Mouse (Mus musculus) forebrain, embryonic 12.5 days (tissue): Measurements from ENCODE around the gene Peli2. TPM values are rescaled to one million over a fixed set of nuclear protein-coding genes. Genes with fewer than 3 reads are reported as not detected.

Experiments
- ATAC-seq: fragments of 200-750 bp; cut with Nextera tagmentation; 2 replicates; pipeline ENCODE4 v1.8.0; 2017; ENCODE audit warnings: moderate TSS enrichment; ENCODE audit not compliant: low FRiP score
- H3K27ac ChIP-seq: fragments of 300-500 bp; sonication (generic); 2 replicates; pipeline ENCODE4 v1.5.1; 2016; ENCODE audit warnings: mild to moderate bottlenecking
- H3K27me3 ChIP-seq: fragments of 300-500 bp; sonication (generic); 2 replicates; pipeline ENCODE4 v1.6.1; 2016; ENCODE audit warnings: mild to moderate bottlenecking
- H3K36me3 ChIP-seq: fragments of 300-500 bp; sonication (generic); replicated peaks from 2 replicates; pipeline ENCODE4 v1.6.1; 2016; ENCODE audit warnings: mild to moderate bottlenecking
- H3K4me1 ChIP-seq: fragments of 300-500 bp; sonication (generic); 2 replicates; pipeline ENCODE4 v1.6.1; 2016
- H3K4me2 ChIP-seq: fragments of 300-500 bp; sonication (generic); 2 replicates; pipeline ENCODE4 v1.6.1; 2016; ENCODE audit warnings: mild to moderate bottlenecking, moderate library complexity
- H3K4me3 ChIP-seq: fragments of 300-500 bp; sonication (generic); replicated peaks from 2 replicates; pipeline ENCODE4 v1.5.1; 2016; ENCODE audit warnings: mild to moderate bottlenecking
- H3K9ac ChIP-seq: fragments of 300-500 bp; sonication (generic); 2 replicates; pipeline ENCODE4 v1.6.1; 2016; ENCODE audit warnings: mild to moderate bottlenecking
- H3K9me3 ChIP-seq: fragments of 300-500 bp; sonication (generic); 2 replicates; pipeline ENCODE4 v1.6.1; 2016
- WGBS: fragments of 180-500 bp; shearing (Covaris S2); methylation state at CpG from one replicate; pipeline ENCODE4 v1.1.7; 2016; 5-methylcytosine and 5-hydroxymethylcytosine counted together
- polyA plus RNA-seq: library from polyadenylated mRNA; unstranded; fragments of >200 nt; fragmentation: Nextera tagmentation; extraction: Ambion mirVana; gene quantifications from 2 replicates; pipeline ENCODE4 v1.2.1, GENCODE M21; 2016

Peli2 gene
- polyA plus RNA-seq, 1 experiment from 2014 or later = 9.4 TPM

GRCm38 (mm10) chr14:48212839-48213238, 92.2 kb downstream of the Peli2 start:
- Histone ChIP-seq H3K4me1 (peaks cover 5% of the 10 kb centered on the region; the same call in 1 of the 2 replicates), H3K4me3 (no peak overlapping the region), H3K9me3 (no peaks in the 10 kb centered on the region), H3K27me3 (no peaks in the 10 kb centered on the region), H3K36me3 (no peaks in the 10 kb centered on the region), H3K27ac (no peak overlapping the region), H3K4me2 (no peak overlapping the region), H3K9ac (no peak overlapping the region)
- 97% methylated on average over 11 of the region's 11 CpGs for WGBS
- no peak for ATAC-seq

- Histone ChIP-seq H3K27ac (no peak overlapping the region), H3K27me3 (no peaks in the 10 kb centered on the region), H3K4me3 (no peak overlapping the region), H3K9ac (no peak overlapping the region), H3K36me3 (no peaks in the 10 kb centered on the region), H3K4me2 (no peak overlapping the region), H3K4me1 (no peaks in the 10 kb centered on the region), H3K9me3 (no peaks in the 10 kb centered on the region)
- no peak for ATAC-seq
- WGBS = 87% methylated on average over 15 of the region's 15 CpGs
These were observed 93.0 kb downstream of the Peli2 start for GRCm38 (mm10) chr14:48213593-48213992.

GRCm38 (mm10) chr14:48222051-48222450, 101.4 kb downstream of the Peli2 start:
- no peak overlapping the region for H3K9ac ChIP-seq
- H3K27ac ChIP-seq = no peak overlapping the region
- no peaks in the 10 kb centered on the region for H3K27me3 ChIP-seq
- 90% methylated on average over 9 of the region's 9 CpGs for WGBS
- no peaks in the 10 kb centered on the region for H3K9me3 ChIP-seq
- H3K4me3 ChIP-seq = no peak overlapping the region
- ATAC-seq = no peak
- H3K36me3 ChIP-seq = no peaks in the 10 kb centered on the region
- peaks cover 4% of the 10 kb centered on the region; the same call in 1 of the 2 replicates for H3K4me1 ChIP-seq
- H3K4me2 ChIP-seq = no peak overlapping the region

GRCm38 (mm10) chr14:48222684-48223083, 102.1 kb downstream of the Peli2 start:
- H3K36me3 ChIP-seq = no peaks in the 10 kb centered on the region
- 90% methylated on average over 9 of the region's 9 CpGs for WGBS
- no peaks in the 10 kb centered on the region for H3K9me3 ChIP-seq
- peaks cover 4% of the 10 kb centered on the region; the same call in 1 of the 2 replicates for H3K4me1 ChIP-seq
- no peak for ATAC-seq
- no peak overlapping the region for H3K4me2 ChIP-seq
- H3K27me3 ChIP-seq = no peaks in the 10 kb centered on the region
- H3K27ac ChIP-seq = no peak overlapping the region
- H3K9ac ChIP-seq = no peak overlapping the region
- no peak overlapping the region for H3K4me3 ChIP-seq

- WGBS = 89% methylated on average over 1 of the region's 1 CpGs
- Histone ChIP-seq H3K4me2 (no peak overlapping the region), H3K9me3 (no peaks in the 10 kb centered on the region), H3K4me1 (peaks cover 4% of the 10 kb centered on the region; the same call in 1 of the 2 replicates), H3K36me3 (no peaks in the 10 kb centered on the region), H3K27me3 (no peaks in the 10 kb centered on the region), H3K27ac (no peak overlapping the region), H3K4me3 (no peak overlapping the region), H3K9ac (no peak overlapping the region)
- no peak for ATAC-seq
These were observed 103.6 kb downstream of the Peli2 start for GRCm38 (mm10) chr14:48224203-48224602.

GRCm38 (mm10) chr14:48224861-48225300, 104.3 kb downstream of the Peli2 start:
- 53% methylated on average over 5 of the region's 5 CpGs for WGBS
- no peak overlapping the region for H3K4me3 ChIP-seq
- H3K4me2 ChIP-seq = no peak overlapping the region
- ATAC-seq = no peak
- no peaks in the 10 kb centered on the region for H3K27me3 ChIP-seq
- no peak overlapping the region for H3K27ac ChIP-seq
- H3K9ac ChIP-seq = no peak overlapping the region
- H3K4me1 ChIP-seq = peaks cover 4% of the 10 kb centered on the region; the same call in 1 of the 2 replicates
- H3K9me3 ChIP-seq = no peaks in the 10 kb centered on the region
- H3K36me3 ChIP-seq = no peaks in the 10 kb centered on the region

- H3K27ac ChIP-seq = no peak overlapping the region
- H3K36me3 ChIP-seq = no peaks in the 10 kb centered on the region
- no peak overlapping the region for H3K9ac ChIP-seq
- H3K27me3 ChIP-seq = no peaks in the 10 kb centered on the region
- WGBS = 84% methylated on average over 7 of the region's 7 CpGs
- no peak overlapping the region for H3K4me3 ChIP-seq
- H3K4me2 ChIP-seq = no peak overlapping the region
- H3K9me3 ChIP-seq = no peaks in the 10 kb centered on the region
- H3K4me1 ChIP-seq = peaks cover 4% of the 10 kb centered on the region; the same call in 1 of the 2 replicates
- ATAC-seq = no peak
These were observed 105.3 kb downstream of the Peli2 start for GRCm38 (mm10) chr14:48225810-48226446.

- 72% methylated on average over 10 of the region's 10 CpGs for WGBS
- no peaks in the 10 kb centered on the region for H3K27me3 ChIP-seq
These were observed 106.1 kb downstream of the Peli2 start for GRCm38 (mm10) chr14:48226759-48227158.

GRCm38 (mm10) chr14:48234785-48235519, 114.3 kb downstream of the Peli2 start:
- no peak overlapping the region for H3K27ac ChIP-seq
- no peak for ATAC-seq
- H3K4me2 ChIP-seq = no peak overlapping the region
- peaks cover 8% of the 10 kb centered on the region; the same call in 1 of the 2 replicates for H3K4me1 ChIP-seq
- no peak overlapping the region for H3K4me3 ChIP-seq
- H3K27me3 ChIP-seq = no peaks in the 10 kb centered on the region
- WGBS = 89% methylated on average over 20 of the region's 20 CpGs
- no peak overlapping the region for H3K9ac ChIP-seq
- no peaks in the 10 kb centered on the region for H3K36me3 ChIP-seq
- no peaks in the 10 kb centered on the region for H3K9me3 ChIP-seq

More at GRCm38 (mm10) chr14:48226759-48227158, 106.1 kb downstream of the Peli2 start:
- no peak overlapping the region for H3K27ac ChIP-seq
- no peak overlapping the region for H3K4me2 ChIP-seq
- no peak overlapping the region for H3K4me3 ChIP-seq
- no peaks in the 10 kb centered on the region for H3K9me3 ChIP-seq
- H3K36me3 ChIP-seq = no peaks in the 10 kb centered on the region
- H3K4me1 ChIP-seq = peaks cover 4% of the 10 kb centered on the region; the same call in 1 of the 2 replicates
- ATAC-seq = no peak
- H3K9ac ChIP-seq = no peak overlapping the region

GRCm38 (mm10) chr14:48241335-48241734, 120.7 kb downstream of the Peli2 start:
- 87% methylated on average over 7 of the region's 7 CpGs for WGBS
- no peak overlapping the region for H3K9ac ChIP-seq
- ATAC-seq = no peak

GRCm38 (mm10) chr14:48246236-48246635, 125.6 kb downstream of the Peli2 start:
- H3K4me3 ChIP-seq = no peak overlapping the region
- no peak for ATAC-seq
- no peaks in the 10 kb centered on the region for H3K27me3 ChIP-seq
- H3K36me3 ChIP-seq = no peaks in the 10 kb centered on the region; the same call in 1 of the 2 replicates
- no peak overlapping the region for H3K4me2 ChIP-seq
- no peak overlapping the region for H3K27ac ChIP-seq
- WGBS = 78% methylated on average over 3 of the region's 3 CpGs
- H3K9me3 ChIP-seq = no peaks in the 10 kb centered on the region
- peaks cover 4% of the 10 kb centered on the region; the same call in 1 of the 2 replicates for H3K4me1 ChIP-seq
- no peak overlapping the region for H3K9ac ChIP-seq

More at GRCm38 (mm10) chr14:48241335-48241734, 120.7 kb downstream of the Peli2 start:
- no peaks in the 10 kb centered on the region; the same call in 1 of the 2 replicates for H3K36me3 ChIP-seq
- no peak overlapping the region for H3K27ac ChIP-seq
- H3K9me3 ChIP-seq = no peaks in the 10 kb centered on the region
- no peak overlapping the region for H3K4me2 ChIP-seq
- H3K4me1 ChIP-seq = peaks cover 4% of the 10 kb centered on the region; the same call in 1 of the 2 replicates
- no peak overlapping the region for H3K4me3 ChIP-seq
- H3K27me3 ChIP-seq = no peaks in the 10 kb centered on the region

- Histone ChIP-seq H3K27ac (no peak overlapping the region), H3K4me2 (no peak overlapping the region), H3K4me3 (no peak overlapping the region), H3K9me3 (no peaks in the 10 kb centered on the region), H3K27me3 (no peaks in the 10 kb centered on the region), H3K36me3 (no peaks in the 10 kb centered on the region; the same call in 1 of the 2 replicates), H3K4me1 (peaks cover 10% of the 10 kb centered on the region), H3K9ac (no peak overlapping the region)
- WGBS = 90% methylated on average over 9 of the region's 9 CpGs
- ATAC-seq = no peak
These were observed 126.3 kb downstream of the Peli2 start for GRCm38 (mm10) chr14:48246963-48247362.
